10 mouse cellular contexts compared by ENCODE assay signal in the genomic region with DNA sequence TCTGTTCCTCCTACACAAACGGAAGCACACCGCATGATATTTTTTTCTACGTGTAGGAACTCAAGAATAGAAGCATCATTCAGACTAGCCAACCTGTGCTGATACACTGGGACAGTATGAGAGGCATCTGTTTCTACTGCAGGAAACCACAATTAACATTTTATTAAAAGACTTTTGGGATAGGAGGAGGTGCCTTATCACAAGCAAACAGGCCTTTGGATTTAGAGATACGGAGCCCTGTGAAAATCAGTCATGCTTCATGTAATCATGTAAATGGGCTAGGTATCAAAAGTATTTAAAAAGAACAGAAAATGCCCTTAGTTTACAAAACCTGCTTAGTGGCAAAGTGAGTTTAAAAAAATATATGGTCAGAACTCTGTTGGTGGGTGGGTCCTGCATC.
"Had no signal": no experiment of that assay in that cellular context is flagged by ENCODE, and none has a peak within 500 bp of the region (broad histone marks: within the 10 kb centered on the region; RNA-seq: fewer than 3 reads in every experiment).

No protein-coding gene starts in this region.

- H3K36me3 ChIP-seq: intestine, embryonic 15.5 days; kidney, embryonic 15.5 days; limb, embryonic 12.5 days; liver, embryonic 15.5 days; midbrain, embryonic 13.5 days had no signal

- H3K9me3 ChIP-seq: intestine, embryonic 15.5 days; kidney, embryonic 15.5 days; limb, embryonic 12.5 days; liver, embryonic 15.5 days; midbrain, embryonic 13.5 days had no signal

- ATAC-seq: midbrain, embryonic 13.5 days had no signal

- DNase-seq: lung, embryonic 14.5 days; lung, postnatal 14 days; right cerebral cortex, postnatal 14 days had no signal

- H3K27me3 ChIP-seq: intestine, embryonic 15.5 days; kidney, embryonic 15.5 days; limb, embryonic 12.5 days; liver, embryonic 15.5 days; midbrain, embryonic 13.5 days had no signal

- H3K27ac ChIP-seq: intestine, embryonic 15.5 days; left cerebral cortex, adult 2 months; limb, embryonic 12.5 days; liver, embryonic 15.5 days; macrophage; midbrain, embryonic 13.5 days had no signal

- H3K4me3 ChIP-seq: intestine, embryonic 15.5 days; kidney, embryonic 15.5 days; left cerebral cortex, adult 2 months; limb, embryonic 12.5 days; liver, embryonic 15.5 days; midbrain, embryonic 13.5 days had no signal
